Mouse (Mus musculus): ENCODE results near the gene Clec1a. TPM values are rescaled to one million over a fixed set of nuclear protein-coding genes. Genes with fewer than 3 reads are reported as not detected.

The Clec1a gene
- polyA plus RNA-seq, 1 experiment from 2014 or later = 3.6 TPM

DNA sequence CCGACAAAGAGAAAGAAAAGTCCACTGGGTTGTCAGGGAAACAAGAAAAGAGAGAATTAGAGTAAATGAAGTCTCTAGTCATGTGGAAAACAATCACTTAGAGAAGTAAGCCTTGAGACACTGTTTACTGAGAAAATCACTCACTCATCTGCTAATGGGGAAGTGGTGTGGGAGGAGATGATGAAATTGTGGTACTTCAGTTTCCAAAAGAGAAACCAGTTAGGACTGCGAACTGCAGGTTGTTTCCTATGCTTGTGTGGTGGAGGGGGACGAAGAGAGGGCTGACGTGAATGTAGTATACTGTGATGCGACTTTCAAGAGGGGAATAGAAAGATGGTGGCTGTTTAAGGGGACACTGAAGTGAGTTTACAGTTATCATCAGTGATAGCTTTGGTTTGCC, 17.6 kb downstream of the Clec1a start:
- WGBS = 70% methylated on average over 5 of the region's 5 CpGs

GRCm38 (mm10) chr6:129427281-129427680, 24.5 kb downstream of the Clec1a start:
- no peak for ATAC-seq (ENCODE audit: insufficient read depth, low FRiP score, low read depth)

More for the DNA sequence above, 17.6 kb downstream of the Clec1a start:
- no peak for ATAC-seq (ENCODE audit: insufficient read depth, low FRiP score, low read depth)
- Histone ChIP-seq H3K27me3 (replicated peaks) (no peaks in the 10 kb centered on the region), H3K27ac (no peak overlapping the region), H3K4me3 (replicated peaks) (no peak overlapping the region), H3K9ac (no peak overlapping the region), H3K36me3 (no peaks in the 10 kb centered on the region), H3K4me1 (no peaks in the 10 kb centered on the region), H3K9me3 (no peaks in the 10 kb centered on the region), H3K4me2 (no peak overlapping the region)

DNA sequence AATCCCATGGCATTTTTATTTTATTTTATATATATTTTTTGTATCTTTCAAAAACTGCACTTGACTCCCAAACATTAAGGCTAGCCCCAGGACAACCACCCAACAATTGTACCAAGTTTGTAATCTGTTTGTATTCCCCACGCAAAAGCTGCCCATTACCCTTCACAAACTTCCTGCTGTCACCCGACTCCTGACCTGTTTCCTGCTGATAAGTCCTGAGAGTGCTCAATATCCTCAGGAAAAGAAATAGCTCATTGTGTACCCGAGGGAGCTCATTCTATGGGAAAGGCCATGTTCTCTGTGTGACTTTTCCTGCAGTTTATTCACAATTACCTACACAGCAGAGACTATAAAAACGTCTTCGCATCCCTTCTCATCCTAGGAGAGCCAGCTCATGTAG, 26.0 kb downstream of the Clec1a start:
- H3K9me3 ChIP-seq = no peaks in the 10 kb centered on the region
- ATAC-seq (ENCODE audit: insufficient read depth, low FRiP score, low read depth) = no peak
- no peak overlapping the region for H3K27ac ChIP-seq
- H3K4me2 ChIP-seq = no peak overlapping the region
- H3K27me3 ChIP-seq (replicated peaks) = no peaks in the 10 kb centered on the region
- peaks cover 5% of the 10 kb centered on the region for H3K4me1 ChIP-seq
- 38% methylated on average over 5 of the region's 5 CpGs for WGBS
- H3K4me3 ChIP-seq (replicated peaks) = no peak overlapping the region
- H3K9ac ChIP-seq = no peak overlapping the region
- H3K36me3 ChIP-seq = no peaks in the 10 kb centered on the region

More at GRCm38 (mm10) chr6:129427281-129427680, 24.5 kb downstream of the Clec1a start:
- Histone ChIP-seq H3K36me3 (no peaks in the 10 kb centered on the region), H3K4me3 (replicated peaks) (no peak overlapping the region), H3K27me3 (replicated peaks) (no peaks in the 10 kb centered on the region), H3K27ac (no peak overlapping the region), H3K4me1 (peaks cover 5% of the 10 kb centered on the region), H3K4me2 (no peak overlapping the region), H3K9me3 (no peaks in the 10 kb centered on the region), H3K9ac (no peak overlapping the region)
- WGBS = 72% methylated on average over 4 of the region's 4 CpGs

DNA sequence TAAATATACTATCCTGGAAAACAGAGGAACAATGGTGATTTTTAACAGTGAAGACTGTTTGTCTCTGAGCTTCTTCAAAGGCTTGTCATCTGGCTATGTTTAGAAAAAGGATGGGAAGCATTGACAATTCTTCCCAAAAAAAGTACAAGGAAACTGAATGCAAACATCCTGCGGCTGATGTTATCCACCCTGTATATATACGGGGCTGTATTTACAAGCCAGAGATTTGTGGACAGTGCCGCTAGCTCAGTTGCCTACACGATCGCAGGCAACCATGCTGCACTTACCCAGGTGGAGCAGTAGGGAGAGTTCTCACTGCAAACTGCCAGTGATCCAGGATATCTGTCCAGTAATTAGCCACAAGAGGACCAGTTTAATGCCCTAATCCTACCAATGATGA, 26.6 kb downstream of the Clec1a start:
- Histone ChIP-seq H3K27ac (no peak overlapping the region; the same call in 1 of the 2 replicates), H3K4me3 (replicated peaks) (no peak overlapping the region), H3K4me2 (no peak overlapping the region), H3K27me3 (replicated peaks) (no peaks in the 10 kb centered on the region), H3K9ac (no peak overlapping the region), H3K9me3 (no peaks in the 10 kb centered on the region), H3K36me3 (no peaks in the 10 kb centered on the region), H3K4me1 (peaks cover 5% of the 10 kb centered on the region)
- 42% methylated on average over 5 of the region's 5 CpGs for WGBS
- no peak for ATAC-seq (ENCODE audit: insufficient read depth, low FRiP score, low read depth)

DNA sequence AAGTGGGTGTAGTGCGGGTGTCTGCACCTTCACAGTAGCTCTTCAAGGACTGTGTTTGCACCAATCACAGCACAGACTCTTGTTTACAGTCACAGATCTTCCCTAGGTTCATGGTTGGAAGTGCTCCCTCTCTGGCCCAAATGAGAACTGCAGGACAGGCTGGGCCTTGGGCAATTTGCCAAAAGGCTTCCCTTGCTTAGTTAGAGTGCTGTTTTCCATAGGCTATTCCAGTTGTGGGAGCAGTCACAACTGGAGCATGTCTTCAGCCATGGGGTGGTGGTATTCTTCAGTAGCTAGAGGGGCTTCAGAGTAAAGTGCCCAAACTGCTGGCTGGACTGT, 28.1 kb downstream of the Clec1a start:
- no peak overlapping the region for H3K4me3 ChIP-seq (replicated peaks)
- no peak overlapping the region for H3K4me2 ChIP-seq
- no peaks in the 10 kb centered on the region for H3K9me3 ChIP-seq
- no peak overlapping the region for H3K9ac ChIP-seq
- no peaks in the 10 kb centered on the region for H3K36me3 ChIP-seq
- no peaks in the 10 kb centered on the region for H3K27me3 ChIP-seq (replicated peaks)
- H3K27ac ChIP-seq = no peak overlapping the region; the same call in 1 of the 2 replicates
- WGBS = 23% methylated on average over 1 of the region's 1 CpGs
- ATAC-seq (ENCODE audit: insufficient read depth, low FRiP score, low read depth) = peak; percentile 60
- H3K4me1 ChIP-seq = peaks cover 5% of the 10 kb centered on the region

- no peaks in the 10 kb centered on the region for H3K9me3 ChIP-seq
- H3K4me1 ChIP-seq = peaks cover 5% of the 10 kb centered on the region
- H3K36me3 ChIP-seq = no peaks in the 10 kb centered on the region
- no peaks in the 10 kb centered on the region for H3K27me3 ChIP-seq (replicated peaks)
- H3K4me3 ChIP-seq (replicated peaks) = no peak overlapping the region
- H3K27ac ChIP-seq = peak overlapping the region; percentile 71
- peak; percentile 76 for ATAC-seq (ENCODE audit: insufficient read depth, low FRiP score, low read depth)
- no peak overlapping the region for H3K9ac ChIP-seq
- no peak overlapping the region for H3K4me2 ChIP-seq
- 53% methylated on average over 4 of the region's 4 CpGs for WGBS
Observed at GRCm38 (mm10) chr6:129423040-129423733, 28.6 kb downstream of the Clec1a start.

DNA sequence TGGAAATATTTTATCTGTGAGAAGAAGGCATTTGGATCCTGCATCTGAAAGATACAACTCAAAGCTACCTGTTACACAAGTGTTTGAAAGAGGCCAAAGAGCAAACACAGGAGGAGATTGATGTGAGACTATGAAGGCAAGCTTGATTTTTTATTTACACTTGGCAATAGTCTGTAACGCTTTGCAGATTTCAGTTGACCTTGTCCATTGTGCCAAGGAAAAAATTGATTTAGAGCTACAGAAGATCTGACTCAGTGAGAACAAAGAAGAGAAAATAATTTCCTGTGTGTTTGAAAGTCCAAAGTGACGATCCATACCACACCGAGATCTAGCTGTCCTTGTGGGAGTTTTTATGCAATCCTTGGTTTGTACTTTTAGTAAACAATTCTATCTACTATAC, 29.5 kb downstream of the Clec1a start:
- ATAC-seq (ENCODE audit: insufficient read depth, low FRiP score, low read depth) = no peak
- Histone ChIP-seq H3K27ac (no peak overlapping the region), H3K27me3 (replicated peaks) (no peaks in the 10 kb centered on the region), H3K4me3 (replicated peaks) (no peak overlapping the region), H3K9me3 (no peaks in the 10 kb centered on the region), H3K4me2 (no peak overlapping the region), H3K9ac (no peak overlapping the region), H3K36me3 (no peaks in the 10 kb centered on the region), H3K4me1 (peaks cover 5% of the 10 kb centered on the region)
- 36% methylated on average over 3 of the region's 3 CpGs for WGBS

DNA sequence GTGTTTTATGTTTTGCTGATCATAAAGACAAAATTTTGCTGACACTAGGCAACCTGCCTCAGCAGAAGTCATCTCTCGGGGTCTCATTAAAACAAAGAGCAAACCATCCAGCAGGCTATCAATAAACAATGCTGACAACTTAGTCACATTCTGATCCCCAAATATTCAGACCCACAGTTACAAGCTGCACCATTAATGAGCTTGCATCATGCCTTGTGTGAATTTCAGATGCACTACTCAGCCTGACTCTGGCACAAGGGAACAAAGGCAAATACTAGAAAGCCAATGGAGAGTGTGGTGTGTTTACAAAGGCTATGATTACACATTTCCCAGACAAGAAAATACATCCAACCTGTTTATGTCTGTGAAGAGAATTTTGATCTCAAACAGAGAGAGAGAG, 37.6 kb downstream of the Clec1a start:
- Histone ChIP-seq H3K4me3 (replicated peaks) (no peak overlapping the region), H3K9ac (no peak overlapping the region), H3K4me1 (no peaks in the 10 kb centered on the region), H3K27me3 (replicated peaks) (no peaks in the 10 kb centered on the region), H3K27ac (no peak overlapping the region), H3K36me3 (no peaks in the 10 kb centered on the region), H3K9me3 (no peaks in the 10 kb centered on the region), H3K4me2 (no peak overlapping the region)
- 59% methylated on average over 1 of the region's 1 CpGs for WGBS
- ATAC-seq (ENCODE audit: insufficient read depth, low FRiP score, low read depth) = no peak

DNA sequence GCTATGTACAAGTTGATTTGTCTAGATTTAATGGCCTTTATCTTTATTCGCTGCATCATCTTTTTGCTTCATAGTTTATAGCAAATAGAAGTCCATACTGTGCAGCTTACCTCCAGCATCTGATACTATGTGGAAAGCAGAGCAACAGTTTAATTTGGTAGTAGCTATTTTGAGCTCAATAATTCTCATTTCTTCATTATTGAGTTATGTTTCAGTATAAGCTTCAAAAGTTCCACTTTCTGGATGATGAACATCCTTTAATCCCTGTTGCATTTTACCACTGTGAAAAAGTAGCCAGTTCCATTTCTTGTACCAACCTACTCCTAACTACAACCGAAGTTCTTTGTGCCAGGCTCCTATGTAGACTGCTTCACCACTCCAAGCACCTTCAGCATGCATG, 43.2 kb downstream of the Clec1a start, which contains the start of gene Clec9a:
Gene Clec9a, plus strand, starts transcription at position 301 of the 400 bp plus-strand sequence.
- ATAC-seq (ENCODE audit: insufficient read depth, low FRiP score, low read depth) = no peak
- Histone ChIP-seq H3K4me2 (no peak within 1 kb of the TSS), H3K4me1 (no peaks in the 10 kb centered on the region), H3K9me3 (no peaks in the 10 kb centered on the region), H3K27ac (no peak within 1 kb of the TSS), H3K36me3 (no peaks in the 10 kb centered on the region), H3K27me3 (replicated peaks) (no peaks in the 10 kb centered on the region), H3K9ac (no peak within 1 kb of the TSS), H3K4me3 (replicated peaks) (no peak within 1 kb of the TSS)
- WGBS = 79% methylated on average over 2 of the region's 2 CpGs

DNA sequence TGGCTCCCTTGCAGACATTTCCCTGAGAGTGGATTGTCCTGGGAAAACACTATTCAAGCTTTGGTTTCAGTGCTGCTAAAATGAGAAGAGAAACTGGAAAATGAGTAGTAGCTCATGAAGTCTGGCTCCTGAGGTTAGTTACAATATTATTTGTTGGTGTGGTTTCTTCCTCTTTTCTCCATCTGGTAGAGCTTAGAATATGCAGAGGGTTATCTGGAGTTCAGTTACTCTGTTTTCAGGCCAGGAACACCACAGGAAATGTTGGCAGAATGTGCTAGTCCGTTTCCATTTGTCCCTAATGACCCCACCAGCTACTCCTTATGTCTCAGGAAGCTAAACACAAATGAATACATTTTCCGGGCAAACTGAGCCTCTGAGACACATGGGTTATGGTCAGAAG, 44.5 kb downstream of the Clec1a start:
- Histone ChIP-seq H3K4me3 (replicated peaks) (no peak overlapping the region), H3K27me3 (replicated peaks) (no peaks in the 10 kb centered on the region), H3K4me1 (no peaks in the 10 kb centered on the region), H3K36me3 (no peaks in the 10 kb centered on the region), H3K9ac (no peak overlapping the region), H3K4me2 (no peak overlapping the region), H3K9me3 (no peaks in the 10 kb centered on the region), H3K27ac (no peak overlapping the region)
- WGBS = 36% methylated on average over 2 of the region's 2 CpGs
- no peak for ATAC-seq (ENCODE audit: insufficient read depth, low FRiP score, low read depth)

DNA sequence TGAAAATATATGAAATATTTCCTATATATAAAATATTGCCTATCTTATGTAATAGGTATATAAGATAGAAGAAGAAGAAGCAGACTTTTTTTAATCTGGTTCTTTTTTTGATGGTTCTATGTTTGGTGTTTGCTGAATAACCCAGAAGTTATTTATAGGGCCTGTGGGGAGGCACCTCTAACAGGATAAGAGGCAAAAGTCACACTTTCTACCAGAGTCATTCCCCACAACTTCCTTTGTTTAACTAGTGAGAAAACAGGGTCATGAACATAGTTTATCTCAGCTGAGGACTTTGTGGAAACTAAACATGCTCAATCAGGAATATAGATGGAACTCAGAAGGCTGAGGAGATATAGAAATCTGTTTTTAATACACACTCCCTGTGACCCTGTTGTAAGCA, 45.8 kb downstream of the Clec1a start:
- no peaks in the 10 kb centered on the region for H3K4me1 ChIP-seq
- H3K9ac ChIP-seq = no peak overlapping the region
- no peaks in the 10 kb centered on the region for H3K27me3 ChIP-seq (replicated peaks)
- no peak overlapping the region for H3K4me2 ChIP-seq
- no peaks in the 10 kb centered on the region for H3K9me3 ChIP-seq
- no peaks in the 10 kb centered on the region for H3K36me3 ChIP-seq
- ATAC-seq (ENCODE audit: insufficient read depth, low FRiP score, low read depth) = no peak
- no peak overlapping the region for H3K4me3 ChIP-seq (replicated peaks)
- H3K27ac ChIP-seq = no peak overlapping the region

- 72% methylated on average over 6 of the region's 6 CpGs for WGBS
- H3K36me3 ChIP-seq = no peaks in the 10 kb centered on the region
- H3K4me1 ChIP-seq = no peaks in the 10 kb centered on the region
- no peak overlapping the region for H3K4me3 ChIP-seq (replicated peaks)
- no peak overlapping the region for H3K9ac ChIP-seq
- H3K9me3 ChIP-seq = no peaks in the 10 kb centered on the region
- H3K27ac ChIP-seq = no peak overlapping the region
- H3K27me3 ChIP-seq (replicated peaks) = no peaks in the 10 kb centered on the region
- no peak overlapping the region for H3K4me2 ChIP-seq
- ATAC-seq (ENCODE audit: insufficient read depth, low FRiP score, low read depth) = no peak
Observed at GRCm38 (mm10) chr6:129403391-129403790, 48.4 kb downstream of the Clec1a start.

GRCm38 (mm10) chr6:129402404-129402803, 49.4 kb downstream of the Clec1a start:
- Histone ChIP-seq H3K4me2 (no peak overlapping the region), H3K9me3 (no peaks in the 10 kb centered on the region), H3K27ac (no peak overlapping the region), H3K4me3 (replicated peaks) (no peak overlapping the region), H3K9ac (no peak overlapping the region), H3K4me1 (no peaks in the 10 kb centered on the region), H3K27me3 (replicated peaks) (no peaks in the 10 kb centered on the region), H3K36me3 (no peaks in the 10 kb centered on the region)
- 85% methylated on average over 2 of the region's 2 CpGs for WGBS
- ATAC-seq (ENCODE audit: insufficient read depth, low FRiP score, low read depth) = no peak
